Mouse (Mus musculus) kidney, embryonic 14.5 days (tissue): ENCODE results near the gene Zfp385c. TPM values are rescaled to one million over a fixed set of nuclear protein-coding genes. Genes with fewer than 3 reads are reported as not detected.

Source experiments
- ATAC-seq: fragments of 200-750 bp; cut with Nextera tagmentation; 2 replicates; pipeline ENCODE4 v1.8.0; 2017; ENCODE audit warnings: moderate number of reproducible peaks, mild to moderate bottlenecking, moderate TSS enrichment, moderate library complexity; ENCODE audit not compliant: low FRiP score, low TSS enrichment
- H3K27ac ChIP-seq: fragments of 300-500 bp; sonication (generic); 2 replicates; pipeline ENCODE4 v1.5.1; 2014; ENCODE audit warnings: low read depth, mild to moderate bottlenecking, low read length, moderate library complexity, mixed read lengths
- H3K27me3 ChIP-seq: fragments of 300-500 bp; sonication (generic); 2 replicates; pipeline ENCODE4 v1.6.1; 2014; ENCODE audit warnings: mild to moderate bottlenecking, low read length; ENCODE audit not compliant: control insufficient read depth, insufficient read depth
- H3K36me3 ChIP-seq: fragments of 300-500 bp; sonication (generic); 2 replicates; pipeline ENCODE4 v1.6.1; 2014; ENCODE audit warnings: low read length, mixed read lengths; ENCODE audit not compliant: control insufficient read depth, insufficient read depth
- H3K4me1 ChIP-seq: fragments of 300-500 bp; sonication (generic); 2 replicates; pipeline ENCODE4 v1.6.1; 2014; ENCODE audit warnings: low read length, mixed read lengths; ENCODE audit not compliant: control insufficient read depth, insufficient read depth
- H3K4me2 ChIP-seq: fragments of 300-500 bp; sonication (generic); replicated peaks from 2 replicates; pipeline ENCODE4 v1.6.1; 2014; ENCODE audit warnings: low read depth, mild to moderate bottlenecking, low read length
- H3K4me3 ChIP-seq: fragments of 300-500 bp; sonication (generic); 2 replicates; pipeline ENCODE4 v1.5.1; 2014; ENCODE audit warnings: mild to moderate bottlenecking, low read length
- H3K9ac ChIP-seq: fragments of 300-500 bp; sonication (generic); 2 replicates; pipeline ENCODE4 v1.6.1; 2014; ENCODE audit warnings: low read depth, mild to moderate bottlenecking, low read length, moderate library complexity
- H3K9me3 ChIP-seq: fragments of 300-500 bp; sonication (generic); 2 replicates; pipeline ENCODE4 v1.6.1; 2016; ENCODE audit warnings: low read length; ENCODE audit not compliant: control insufficient read depth
- WGBS: fragments of 180-500 bp; shearing (Covaris S2); extraction: QIAGEN DNeasy Blood & Tissue Kit; methylation state at CpG from one replicate; pipeline ENCODE4 v1.1.7; 2014; 5-methylcytosine and 5-hydroxymethylcytosine counted together
- polyA plus RNA-seq: library from polyadenylated mRNA; unstranded; fragments of >200 nt; fragmentation: Nextera tagmentation; extraction: Ambion mirVana; gene quantifications from 2 replicates; pipeline ENCODE4 v1.2.1, GENCODE M21; 2014

Zfp385c gene
- polyA plus RNA-seq, 1 experiment from 2014 or later: 0.50 TPM

DNA sequence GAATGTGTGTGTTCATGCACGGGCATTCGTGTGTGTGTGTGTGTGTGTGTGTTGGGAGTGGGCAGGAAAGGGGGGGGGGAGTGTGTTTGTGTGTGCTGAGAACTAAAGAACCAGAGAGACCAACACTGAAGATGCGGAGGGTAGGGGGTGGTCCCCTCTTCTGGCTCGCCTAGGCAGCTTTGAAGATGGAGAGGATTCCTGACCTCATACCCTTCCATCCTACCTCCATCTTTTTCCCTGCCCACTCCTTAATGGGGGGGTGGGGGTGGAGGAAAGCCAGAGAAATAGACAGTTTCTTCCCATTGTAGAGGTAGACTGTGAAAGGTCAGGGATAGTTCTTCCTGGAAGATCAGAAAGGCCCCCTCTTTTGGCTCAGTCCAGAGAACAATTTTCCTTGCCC, 20.9 kb upstream of the Zfp385c start:
- peak overlapping the region; percentile 50; the same call in 1 of the 2 replicates for H3K9ac ChIP-seq
- H3K36me3 ChIP-seq: peaks cover 56% of the 10 kb centered on the region
- peaks cover 28% of the 10 kb centered on the region for H3K4me1 ChIP-seq
- no peak for ATAC-seq
- 70% methylated on average over 4 of the region's 4 CpGs for WGBS
- H3K27ac ChIP-seq: peak overlapping the region; percentile 67; the same call in 1 of the 2 replicates
- H3K9me3 ChIP-seq: no peaks in the 10 kb centered on the region
- peak overlapping the region; percentile 58 for H3K4me2 ChIP-seq
- no peaks in the 10 kb centered on the region for H3K27me3 ChIP-seq
- H3K4me3 ChIP-seq: peak overlapping the region; percentile 29; the same call in 1 of the 2 replicates

DNA sequence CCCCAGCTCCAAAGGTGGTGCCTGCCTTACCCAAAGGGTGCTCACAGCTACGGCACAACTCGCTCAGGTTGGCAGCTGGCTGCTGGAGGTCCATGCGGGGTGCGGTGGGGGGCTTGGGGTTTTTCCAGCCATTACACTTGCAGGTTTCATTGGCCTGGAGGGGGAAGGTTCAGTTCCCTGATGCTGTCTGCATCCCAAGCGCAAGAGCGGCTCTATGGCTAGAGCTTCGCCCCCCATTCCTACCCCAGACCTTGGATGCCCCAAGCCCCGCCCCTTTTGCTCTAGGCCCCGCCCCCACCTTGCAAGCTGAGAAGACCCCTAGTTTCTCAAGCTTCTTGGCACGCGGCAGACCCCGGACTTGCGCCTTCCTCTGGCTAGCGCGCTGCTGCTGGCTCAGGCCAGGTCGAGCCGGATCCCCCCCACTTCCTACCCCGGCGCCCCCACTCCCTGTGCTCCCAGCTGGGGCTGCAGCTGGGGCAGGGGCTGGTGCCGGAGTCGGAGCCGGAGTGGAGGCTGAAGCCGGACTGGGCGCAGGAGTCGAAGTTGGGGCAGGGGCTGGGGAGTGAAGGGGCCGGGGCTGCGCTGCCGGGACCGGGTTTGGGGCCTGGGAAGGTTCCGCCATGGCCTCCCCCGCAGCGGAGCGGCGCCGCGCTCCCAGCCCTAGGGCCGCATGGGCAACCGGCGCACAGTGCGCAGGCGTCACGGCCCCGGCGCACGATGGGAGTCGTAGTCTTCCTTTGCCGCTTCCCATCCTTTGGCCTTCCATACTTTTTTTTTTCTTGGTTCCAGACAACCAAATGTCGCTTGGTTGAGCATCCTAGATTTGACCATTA, 19.7 kb upstream of the Zfp385c start, which contains the start of gene Kat2a:
TSS of gene Kat2a (minus strand) at position 683 of the 833 bp plus-strand sequence.
- Histone ChIP-seq H3K36me3 (peaks cover 58% of the 10 kb centered on the region), H3K4me1 (peaks cover 28% of the 10 kb centered on the region), H3K4me2 (peak within 1 kb of the TSS; percentile 69), H3K9me3 (no peaks in the 10 kb centered on the region), H3K27ac (peak within 1 kb of the TSS; percentile 83; the same call in 1 of the 2 replicates), H3K9ac (peak within 1 kb of the TSS; percentile 96), H3K4me3 (peak within 1 kb of the TSS; percentile 91), H3K27me3 (no peaks in the 10 kb centered on the region)
- ATAC-seq: peak; percentile 87
- 1% methylated on average over 47 of the region's 48 CpGs for WGBS

DNA sequence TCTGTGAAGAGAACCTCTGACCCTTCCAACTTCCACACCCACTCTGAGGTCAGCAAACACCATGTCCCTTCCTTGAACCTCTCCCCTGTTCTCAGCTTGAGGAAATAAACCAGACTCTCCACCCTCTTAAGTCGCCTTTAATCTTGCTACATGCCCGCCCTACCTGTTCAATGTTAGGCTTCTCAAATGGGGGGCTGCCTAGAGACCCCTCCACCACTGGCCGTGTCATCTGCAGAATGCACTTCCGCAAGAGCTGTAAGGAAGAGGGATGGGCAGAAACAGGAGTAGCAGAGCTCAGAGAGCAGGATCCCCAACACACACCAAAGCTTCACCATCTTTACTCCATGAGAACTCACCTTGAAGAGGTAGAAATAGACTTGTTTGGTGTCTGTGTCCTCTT, 18.7 kb upstream of the Zfp385c start:
- WGBS: 86% methylated on average over 4 of the region's 4 CpGs
- no peak overlapping the region for H3K9ac ChIP-seq
- ATAC-seq: no peak
- H3K27me3 ChIP-seq: no peaks in the 10 kb centered on the region
- no peaks in the 10 kb centered on the region for H3K9me3 ChIP-seq
- peaks cover 57% of the 10 kb centered on the region for H3K36me3 ChIP-seq
- H3K4me2 ChIP-seq: no peak overlapping the region; the same call in 1 of the 2 replicates
- H3K4me3 ChIP-seq: no peak overlapping the region
- no peak overlapping the region for H3K27ac ChIP-seq
- peaks cover 28% of the 10 kb centered on the region for H3K4me1 ChIP-seq

DNA sequence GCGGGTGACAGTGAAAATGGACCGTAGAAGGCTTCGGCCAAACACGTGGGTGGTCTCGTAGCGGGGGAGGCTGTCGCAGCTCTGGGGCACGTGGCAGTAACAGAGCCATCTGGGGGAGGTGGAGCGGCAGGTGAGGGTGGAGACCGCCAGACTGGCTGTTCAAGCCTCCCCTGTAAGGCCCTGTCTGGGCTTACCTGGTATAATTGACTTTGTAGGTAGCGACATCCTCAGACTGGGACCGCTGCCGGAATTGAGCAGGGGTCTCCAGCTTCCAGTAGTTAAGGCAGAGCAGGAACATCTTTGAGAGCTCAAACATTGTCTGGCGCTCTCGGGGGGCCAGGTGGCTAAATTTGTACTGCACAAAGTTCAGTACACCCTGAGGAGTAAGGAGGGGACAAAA, 18.3 kb upstream of the Zfp385c start:
- Histone ChIP-seq H3K36me3 (peaks cover 57% of the 10 kb centered on the region), H3K27me3 (no peaks in the 10 kb centered on the region), H3K9me3 (no peaks in the 10 kb centered on the region), H3K27ac (no peak overlapping the region), H3K9ac (no peak overlapping the region), H3K4me1 (peaks cover 28% of the 10 kb centered on the region), H3K4me2 (no peak overlapping the region), H3K4me3 (no peak overlapping the region)
- no peak for ATAC-seq
- WGBS: 86% methylated on average over 15 of the region's 15 CpGs

DNA sequence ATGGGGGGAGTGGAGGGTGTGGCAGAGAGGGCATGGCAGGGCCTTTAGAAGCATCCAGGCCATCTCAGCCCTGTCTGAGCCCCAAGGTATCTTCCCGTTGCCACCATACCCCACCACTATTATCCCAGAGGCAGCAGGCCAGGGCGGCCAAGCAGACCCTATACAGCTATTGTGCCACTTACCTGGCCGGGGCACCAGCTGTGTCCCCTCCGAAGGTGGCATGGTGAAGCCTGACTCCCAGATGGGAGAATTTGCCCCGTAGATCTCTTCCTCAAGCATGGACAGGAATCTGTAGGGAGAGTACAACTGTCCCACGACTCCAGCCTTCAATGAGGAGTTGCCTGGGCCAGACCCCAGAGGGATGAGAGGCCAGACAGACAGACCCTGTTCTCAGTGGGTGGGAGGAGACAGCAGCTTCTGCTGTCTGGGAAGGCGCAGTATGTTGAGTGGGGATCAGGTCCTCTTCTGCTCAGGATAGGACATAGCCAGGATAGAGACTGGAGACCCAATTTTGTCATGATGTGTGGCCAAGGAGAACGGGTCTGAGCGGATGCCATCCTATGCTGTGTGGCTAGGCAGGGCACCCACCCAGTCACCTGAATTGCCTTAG, 17.1 kb upstream of the Zfp385c start:
- 95% methylated on average over 9 of the region's 9 CpGs for WGBS
- Histone ChIP-seq H3K9ac (no peak overlapping the region), H3K27me3 (no peaks in the 10 kb centered on the region), H3K4me1 (peaks cover 26% of the 10 kb centered on the region), H3K27ac (no peak overlapping the region), H3K36me3 (peaks cover 60% of the 10 kb centered on the region), H3K4me3 (no peak overlapping the region), H3K4me2 (no peak overlapping the region), H3K9me3 (no peaks in the 10 kb centered on the region)
- ATAC-seq: no peak

DNA sequence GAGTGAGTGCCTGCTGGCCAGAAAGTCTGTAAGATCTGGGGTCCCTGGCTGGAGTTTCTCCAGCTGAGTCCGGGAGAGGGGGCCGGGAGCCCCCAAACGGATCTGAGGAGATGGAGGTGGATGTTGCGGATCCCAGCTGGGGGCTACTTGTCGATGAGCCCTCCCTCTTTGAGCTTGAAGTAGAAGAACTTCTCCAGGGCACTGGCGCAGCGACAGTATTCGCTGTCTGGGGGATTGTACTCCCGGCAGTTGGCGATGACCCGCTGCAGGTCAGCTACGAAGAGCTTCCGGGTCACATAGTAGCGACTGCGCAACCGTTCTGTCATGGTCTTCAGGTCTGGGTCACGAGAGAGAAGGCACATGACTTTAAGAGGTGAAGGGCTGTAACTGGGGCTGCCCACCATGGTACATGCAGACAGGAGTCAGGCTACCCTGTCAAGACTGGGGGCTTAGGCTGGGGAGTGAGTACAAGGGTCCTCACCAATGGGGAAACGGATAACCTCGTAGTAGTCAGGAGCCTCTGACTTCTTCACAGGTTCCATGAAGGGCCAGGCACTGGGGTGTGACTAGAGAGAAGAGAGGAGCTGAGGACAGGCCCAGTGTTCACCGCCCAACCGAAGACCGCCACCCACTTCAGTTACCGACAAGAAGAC, 13.0 kb upstream of the Zfp385c start:
- no peak overlapping the region for H3K4me3 ChIP-seq
- H3K9me3 ChIP-seq: no peaks in the 10 kb centered on the region
- ATAC-seq: no peak
- WGBS: 90% methylated on average over 23 of the region's 23 CpGs
- H3K4me2 ChIP-seq: no peak overlapping the region
- H3K4me1 ChIP-seq: peaks cover 5% of the 10 kb centered on the region; the same call in 1 of the 2 replicates
- no peaks in the 10 kb centered on the region for H3K27me3 ChIP-seq
- no peak overlapping the region for H3K9ac ChIP-seq
- H3K27ac ChIP-seq: no peak overlapping the region
- H3K36me3 ChIP-seq: peaks cover 57% of the 10 kb centered on the region

DNA sequence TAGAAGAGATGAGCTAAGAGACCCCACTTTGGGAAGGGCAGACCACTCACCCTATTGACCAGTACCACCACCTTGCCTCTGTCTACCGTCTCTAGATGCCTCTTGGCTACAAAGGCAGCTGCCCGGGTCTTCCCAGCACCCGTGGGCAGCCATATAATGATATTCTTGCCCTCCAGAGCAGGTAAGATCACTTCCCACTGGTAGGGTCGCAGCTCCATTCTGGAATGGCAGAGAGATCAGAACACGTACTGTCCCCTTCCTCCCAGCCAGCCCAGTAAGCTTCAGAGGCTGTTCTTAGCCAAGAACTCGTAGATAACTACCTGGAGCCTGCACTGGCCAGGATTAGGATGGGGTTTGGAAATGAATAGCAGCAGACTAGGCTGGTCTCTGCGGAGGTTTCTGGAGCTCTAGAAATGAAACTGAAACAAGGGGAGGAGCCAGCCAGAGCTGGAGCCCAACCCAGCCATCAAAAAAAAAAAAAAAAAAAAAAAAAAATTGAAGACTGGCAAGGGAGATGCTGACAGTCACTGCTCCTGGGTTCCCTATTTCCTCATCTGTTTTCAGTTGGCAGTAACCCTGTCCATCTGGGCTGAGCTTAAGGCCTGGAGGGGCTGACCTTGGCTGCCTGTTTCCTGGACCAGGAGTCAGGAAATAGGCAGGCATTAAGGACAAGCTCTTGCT, 11.7 kb upstream of the Zfp385c start, which contains the start of gene Dhx58:
TSS of gene Dhx58 (minus strand) at position 421 of the 681 bp plus-strand sequence.
- Histone ChIP-seq H3K4me3 (no peak within 1 kb of the TSS), H3K4me1 (peaks cover 5% of the 10 kb centered on the region; the same call in 1 of the 2 replicates), H3K9me3 (no peaks in the 10 kb centered on the region), H3K27me3 (no peaks in the 10 kb centered on the region), H3K36me3 (peaks cover 46% of the 10 kb centered on the region), H3K4me2 (no peak within 1 kb of the TSS), H3K27ac (no peak within 1 kb of the TSS), H3K9ac (no peak within 1 kb of the TSS)
- no peak for ATAC-seq
- 73% methylated on average over 7 of the region's 7 CpGs for WGBS

DNA sequence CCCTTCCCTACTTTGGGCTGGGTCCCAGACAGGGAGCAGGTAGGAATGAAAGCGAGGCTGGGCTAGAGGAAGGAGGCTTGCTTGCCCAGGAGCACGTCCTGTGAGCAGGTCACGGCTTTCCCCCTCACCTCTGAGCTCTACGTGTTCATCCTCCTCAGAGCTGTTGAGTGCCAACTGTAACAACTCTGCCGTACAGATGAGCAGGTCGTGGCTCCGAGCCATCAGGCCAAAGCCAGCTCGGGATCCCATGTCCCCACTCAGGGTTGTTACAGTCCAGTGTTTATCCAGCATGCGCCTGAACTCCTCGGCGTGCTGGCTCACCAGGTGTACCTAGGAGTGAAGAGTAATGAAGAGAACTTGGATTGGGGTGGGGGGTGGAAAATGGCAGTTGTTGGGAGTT, 11.1 kb upstream of the Zfp385c start:
- 65% methylated on average over 11 of the region's 11 CpGs for WGBS
- H3K4me1 ChIP-seq: peaks cover 5% of the 10 kb centered on the region; the same call in 1 of the 2 replicates
- H3K27me3 ChIP-seq: no peaks in the 10 kb centered on the region
- no peak overlapping the region for H3K27ac ChIP-seq
- peaks cover 40% of the 10 kb centered on the region for H3K36me3 ChIP-seq
- H3K9ac ChIP-seq: no peak overlapping the region
- no peaks in the 10 kb centered on the region for H3K9me3 ChIP-seq
- H3K4me3 ChIP-seq: no peak overlapping the region
- no peak for ATAC-seq
- no peak overlapping the region for H3K4me2 ChIP-seq
